ENCODE assay signal across 14 mouse cellular contexts in the genomic region with DNA sequence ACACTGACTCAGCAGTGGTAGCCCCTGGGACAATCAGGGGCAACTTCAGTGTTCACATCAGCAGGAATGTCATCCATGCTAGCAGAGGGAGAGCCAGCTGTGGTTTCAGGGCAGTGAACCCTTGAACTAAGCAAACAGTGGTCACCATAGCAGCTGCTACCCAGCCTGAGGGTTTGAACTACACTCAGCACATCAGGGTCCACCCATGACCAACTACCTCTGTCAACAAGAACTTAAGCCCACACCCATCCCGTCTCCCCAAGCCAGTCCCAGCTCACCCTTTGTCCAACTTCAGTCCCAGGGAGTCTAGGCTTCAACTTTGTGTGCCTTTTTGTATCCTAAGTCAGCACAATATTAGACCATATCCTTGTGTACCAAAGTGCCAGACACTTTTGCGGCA.
"Had no signal": no experiment of that assay in that cellular context is flagged by ENCODE, and none has a peak within 500 bp of the region (broad histone marks: within the 10 kb centered on the region; RNA-seq: fewer than 3 reads in every experiment).

No protein-coding gene starts in this region.

- H3K4me2 ChIP-seq: midbrain, embryonic 12.5 days; midbrain, embryonic 15.5 days; neural tube, embryonic 12.5 days had no signal

- H3K9ac ChIP-seq: liver, embryonic 14.5 days; midbrain, embryonic 12.5 days; midbrain, embryonic 15.5 days; neural tube, embryonic 12.5 days had no signal

- H3K4me1 ChIP-seq: midbrain, embryonic 12.5 days had no signal

- H3K27ac ChIP-seq: liver, embryonic 14.5 days; macrophage; neural tube, embryonic 12.5 days had no signal

- H3K4me3 ChIP-seq: midbrain, embryonic 12.5 days; midbrain, embryonic 15.5 days; neural tube, embryonic 12.5 days had no signal

- H3K27me3 ChIP-seq: midbrain, embryonic 12.5 days; midbrain, embryonic 15.5 days; neural tube, embryonic 12.5 days had no signal

- ATAC-seq: intestine, postnatal 0 days had no signal

- H3K36me3 ChIP-seq: midbrain, embryonic 12.5 days; midbrain, embryonic 15.5 days; neural tube, embryonic 12.5 days had no signal

- DNase-seq: kidney, adult 8-10 months; kidney, postnatal 14 days; kidney, postnatal 4 days; left cerebral cortex, postnatal 4 days; lung, adult 2 months; thymus, adult 2 months; thymus, postnatal 14 days; thymus, postnatal 4 days had no signal

- H3K9me3 ChIP-seq: midbrain, embryonic 12.5 days; midbrain, embryonic 15.5 days; neural tube, embryonic 12.5 days had no signal
